Mouse (Mus musculus): Measurements from ENCODE around the gene Mblac2.

The Mblac2 gene

GRCm38 (mm10) chr13:81801121-81801520 is 90.0 kb downstream of the Mblac2 start:
- intact Hi-C loops (cut with DNase I): no loop called here

All from adrenal gland (tissue).